Mouse (Mus musculus): ENCODE results near the gene Efnb3.

Efnb3 gene

GRCm38 (mm10) chr11:69582230-69582805 is 22.3 kb upstream of the Efnb3 start:
- DNase-seq (ENCODE audit: low read depth) = no peak

- DNase-seq (ENCODE audit: low read depth) = no peak
Measured at GRCm38 (mm10) chr11:69581814-69582213, 21.8 kb upstream of the Efnb3 start.

- DNase-seq (ENCODE audit: low read depth) = peak; percentile 85
Measured at GRCm38 (mm10) chr11:69581147-69581688, 21.2 kb upstream of the Efnb3 start.

- DNase-seq (ENCODE audit: low read depth) = no peak
Measured at GRCm38 (mm10) chr11:69580572-69581146, 20.7 kb upstream of the Efnb3 start.

- peak; percentile 90 for DNase-seq (ENCODE audit: low read depth)
Measured at GRCm38 (mm10) chr11:69580091-69580514, 20.1 kb upstream of the Efnb3 start, which contains the start of the genes Wrap53 and Trp53. Wrap53 (minus strand) TSS chr11:69580255. Trp53 (plus strand) TSS chr11:69580359.

GRCm38 (mm10) chr11:69579128-69580017 is 19.4 kb upstream of the Efnb3 start:
- DNase-seq (ENCODE audit: low read depth) = peak; percentile 99

GRCm38 (mm10) chr11:69578301-69578700 is 18.3 kb upstream of the Efnb3 start:
- DNase-seq (ENCODE audit: low read depth) = no peak

GRCm38 (mm10) chr11:69576307-69576706 is 16.3 kb upstream of the Efnb3 start:
- no peak for DNase-seq (ENCODE audit: low read depth)

- peak; percentile 38 for DNase-seq (ENCODE audit: low read depth)
Measured at GRCm38 (mm10) chr11:69575220-69575619, 15.2 kb upstream of the Efnb3 start.

- no peak for DNase-seq (ENCODE audit: low read depth)
Measured at GRCm38 (mm10) chr11:69565131-69565530, 5.1 kb upstream of the Efnb3 start.

- no peak for DNase-seq (ENCODE audit: low read depth)
Measured at GRCm38 (mm10) chr11:69564391-69564790, 4.4 kb upstream of the Efnb3 start.

GRCm38 (mm10) chr11:69563373-69563772 is 3.4 kb upstream of the Efnb3 start:
- DNase-seq (ENCODE audit: low read depth) = no peak

GRCm38 (mm10) chr11:69560896-69561854 is 1.2 kb upstream of the Efnb3 start:
- DNase-seq (ENCODE audit: low read depth) = no peak

GRCm38 (mm10) chr11:69559183-69559582 is 822 bp downstream of the Efnb3 start:
- DNase-seq (ENCODE audit: low read depth) = no peak

GRCm38 (mm10) chr11:69558756-69559155 is 1.2 kb downstream of the Efnb3 start:
- no peak for DNase-seq (ENCODE audit: low read depth)

GRCm38 (mm10) chr11:69557381-69557958 is 2.5 kb downstream of the Efnb3 start:
- DNase-seq (ENCODE audit: low read depth) = no peak

GRCm38 (mm10) chr11:69554539-69555140 is 5.4 kb downstream of the Efnb3 start:
- no peak for DNase-seq (ENCODE audit: low read depth)

GRCm38 (mm10) chr11:69553341-69553721 is 6.7 kb downstream of the Efnb3 start:
- no peak for DNase-seq (ENCODE audit: low read depth)

- DNase-seq (ENCODE audit: low read depth) = no peak
Measured at GRCm38 (mm10) chr11:69552622-69553340, 7.2 kb downstream of the Efnb3 start.

- DNase-seq (ENCODE audit: low read depth) = no peak
Measured at GRCm38 (mm10) chr11:69551310-69551709, 8.7 kb downstream of the Efnb3 start.
